Mouse (Mus musculus): ENCODE results near the gene Tlr12. TPM values are rescaled to one million over a fixed set of nuclear protein-coding genes. Genes with fewer than 3 reads are reported as not detected.
"Not testable (repeated sequence)": the region's sequence is repeated elsewhere in the genome, so short reads cannot be mapped to it uniquely, and the experiment has no call there.

Tlr12 gene
- not detected for total RNA-seq (2021)
- long read RNA-seq, experiment 1: 0 reads
- long read RNA-seq, experiment 2: 0 reads

GRCm38 (mm10) chr4:128618246-128618911 is at the start of gene Tlr12:
TSS of gene Tlr12 (minus strand) at chr4:128618619.
- no peak for DNase-seq (ENCODE audit: low spot score)

DNA sequence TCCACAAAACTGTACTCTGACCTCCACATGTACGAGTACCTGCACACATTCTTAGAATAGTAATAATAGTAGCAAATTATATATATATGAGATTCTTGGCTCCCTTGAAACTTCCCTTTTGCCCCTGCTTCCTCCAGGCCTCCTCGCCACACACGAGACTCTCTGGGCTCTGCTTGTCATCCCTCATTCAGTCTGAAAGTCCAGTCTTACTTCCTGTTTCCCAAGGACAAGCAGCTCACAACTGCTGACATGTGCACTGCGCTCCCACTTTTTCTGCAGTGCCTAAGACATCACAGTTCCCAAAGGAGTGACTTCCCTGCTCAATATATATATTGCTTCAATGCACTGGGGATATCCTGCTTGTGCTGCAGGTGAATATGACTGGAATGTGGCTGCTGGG is 48.8 kb upstream of the Tlr12 start:
- DNase-seq (ENCODE audit: low spot score): not testable (repeated sequence)

DNA sequence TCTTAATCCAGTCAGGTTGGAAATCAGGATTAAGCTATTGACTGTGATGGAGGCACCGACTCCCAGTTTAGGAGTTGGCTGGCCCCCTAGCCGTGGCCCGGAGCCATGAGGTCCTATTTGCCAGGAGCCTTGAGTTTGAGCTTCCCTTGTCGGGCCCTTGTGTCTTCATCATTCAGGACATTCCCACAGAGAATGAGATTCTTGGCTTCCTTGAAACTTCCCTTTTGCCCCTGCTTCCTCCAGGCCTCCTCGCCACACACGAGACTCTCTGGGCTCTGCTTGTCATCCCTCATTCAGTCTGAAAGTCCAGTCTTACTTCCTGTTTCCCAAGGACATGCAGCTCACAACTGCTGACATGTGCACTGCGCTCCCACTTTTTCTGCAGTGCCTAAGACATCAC is 47.9 kb upstream of the Tlr12 start:
- not testable (repeated sequence) for DNase-seq (ENCODE audit: low spot score)

DNA sequence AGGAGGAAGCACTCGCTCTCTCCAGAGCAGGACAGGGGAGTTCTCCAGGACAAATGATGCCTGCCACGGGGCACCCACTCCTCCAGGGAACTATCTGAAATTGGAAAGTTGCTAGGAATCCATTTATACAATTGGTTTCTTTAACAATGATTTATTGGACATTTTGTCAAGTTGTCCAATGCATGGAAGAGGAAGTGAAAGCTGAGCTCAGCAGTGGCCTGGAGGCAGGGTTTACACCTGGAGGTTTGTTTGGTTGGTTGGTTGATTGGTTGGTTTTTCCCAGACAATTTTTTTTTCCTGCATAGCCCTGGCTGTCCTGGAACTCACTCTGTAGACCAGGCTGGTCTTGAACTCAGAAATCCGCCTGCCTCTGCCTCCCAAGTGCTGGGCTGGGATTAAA is 45.6 kb upstream of the Tlr12 start:
- no peak for DNase-seq (ENCODE audit: low spot score)

- no peak for DNase-seq (ENCODE audit: low spot score)
Measured at GRCm38 (mm10) chr4:128661063-128661462, 42.6 kb upstream of the Tlr12 start.

DNA sequence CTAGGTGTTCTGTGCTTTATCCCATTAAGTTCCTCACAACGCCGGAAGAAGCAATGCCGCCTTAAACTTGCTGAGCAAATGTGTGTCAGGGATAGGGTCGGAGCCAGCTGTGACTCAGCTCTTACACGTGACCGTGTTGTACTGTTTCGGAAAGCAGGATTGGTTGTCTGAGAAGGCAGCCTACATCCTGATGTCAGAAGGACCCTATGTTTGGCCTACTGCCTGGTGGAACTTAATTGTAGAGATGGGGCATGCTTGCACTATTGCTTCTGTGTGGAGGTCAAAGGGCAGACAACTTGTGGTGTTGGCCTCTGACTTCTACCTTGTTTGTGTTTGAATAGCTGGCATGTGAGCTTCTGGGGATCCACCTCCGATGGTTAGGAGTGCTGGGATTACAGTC is 41.8 kb upstream of the Tlr12 start:
- no peak for DNase-seq (ENCODE audit: low spot score)

GRCm38 (mm10) chr4:128655446-128655845 is 37.0 kb upstream of the Tlr12 start:
- DNase-seq (ENCODE audit: low spot score): no peak

- peak; percentile 92 for DNase-seq (ENCODE audit: low spot score)
Measured at GRCm38 (mm10) chr4:128654505-128655381, 36.3 kb upstream of the Tlr12 start, which contains the start of gene Phc2. TSS of gene Phc2 (plus strand) at chr4:128654702.

DNA sequence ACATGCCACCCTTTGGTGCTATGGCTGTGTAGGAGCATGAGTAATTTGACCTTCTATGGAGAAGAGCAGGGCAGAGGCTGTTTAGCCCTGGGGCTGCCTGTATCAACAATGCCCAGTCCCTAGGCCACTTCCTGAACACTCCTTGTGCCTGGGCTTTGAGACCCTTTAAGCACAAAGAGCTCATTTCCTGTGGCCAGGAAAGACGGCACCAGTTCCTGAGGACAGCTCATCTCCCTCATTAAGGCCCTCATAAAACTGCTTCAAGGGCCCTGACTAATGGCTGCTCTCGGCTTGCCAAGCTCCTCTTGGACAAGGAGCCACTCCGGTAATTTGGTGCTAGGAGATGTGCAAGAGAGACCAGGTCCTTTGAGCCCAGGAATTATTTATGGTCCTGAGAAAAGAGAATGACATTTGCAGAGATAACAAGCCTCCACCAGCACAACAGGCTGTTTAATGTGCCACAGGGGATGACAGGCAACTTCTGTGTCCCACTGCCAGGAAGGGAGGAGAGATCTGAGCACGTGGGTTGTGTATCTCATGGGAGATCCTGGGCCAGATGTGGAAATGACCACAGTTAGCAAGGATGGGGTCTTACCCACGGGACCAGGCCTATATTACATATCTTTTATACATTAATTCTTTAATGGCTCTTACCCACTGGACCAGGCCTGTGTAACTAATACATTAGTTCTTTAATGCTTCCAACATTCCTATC is 34.3 kb upstream of the Tlr12 start:
- no peak for DNase-seq (ENCODE audit: low spot score)

GRCm38 (mm10) chr4:128651530-128651929 is 33.1 kb upstream of the Tlr12 start:
- peak; percentile 26 for DNase-seq (ENCODE audit: low spot score)

DNA sequence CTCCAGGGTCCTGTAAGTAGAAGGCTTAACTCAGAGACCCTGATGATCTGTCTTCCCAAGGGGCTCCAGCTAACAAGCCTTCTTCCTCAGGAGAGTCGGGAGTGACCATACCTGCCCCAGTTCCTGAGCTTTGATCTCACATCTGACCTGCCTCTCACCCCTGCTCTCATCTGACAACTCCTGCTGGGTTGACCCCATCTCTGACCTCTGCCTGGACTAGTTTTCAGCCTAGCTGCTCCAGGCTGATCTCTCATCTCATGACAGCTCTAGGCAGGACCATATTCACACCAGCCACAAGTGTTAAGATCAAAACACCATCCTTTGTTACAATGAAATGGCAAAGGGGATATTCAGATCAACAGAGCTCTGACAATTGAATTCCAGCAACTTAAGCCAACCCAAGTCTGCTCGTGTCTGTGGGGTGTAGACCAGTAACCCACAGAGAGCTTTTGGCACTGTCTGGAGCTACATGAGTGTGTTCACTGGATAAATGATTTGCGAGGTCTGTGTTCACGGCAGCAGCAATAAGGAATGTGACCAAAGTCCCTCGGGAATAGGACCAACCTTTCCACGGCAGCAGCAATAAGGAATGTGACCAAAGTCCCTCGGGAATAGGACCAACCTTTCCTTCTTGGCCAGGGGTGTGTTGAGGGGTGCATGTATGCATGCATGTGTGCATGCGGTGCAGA is 30.3 kb upstream of the Tlr12 start:
- no peak for DNase-seq (ENCODE audit: low spot score)

DNA sequence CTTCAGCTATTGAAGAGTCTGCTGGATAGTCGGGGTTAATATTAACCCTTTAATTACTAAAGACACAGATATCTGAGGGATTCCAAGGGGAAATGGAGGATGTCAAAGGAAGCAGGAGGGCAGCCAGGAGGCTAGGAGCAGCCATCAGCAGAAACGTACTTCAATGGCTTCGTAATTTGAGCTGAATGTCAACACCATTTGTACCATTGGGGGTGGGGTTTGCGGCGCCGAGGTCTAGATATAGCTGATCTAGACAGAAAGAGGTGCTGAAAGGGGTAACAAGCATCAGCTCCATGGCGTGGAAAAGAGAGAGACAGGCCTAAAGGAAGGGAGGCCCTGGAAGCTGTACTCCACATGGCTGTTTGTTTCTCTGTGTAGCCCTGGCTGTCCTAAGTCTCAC is 28.3 kb upstream of the Tlr12 start:
- no peak for DNase-seq (ENCODE audit: low spot score)

DNA sequence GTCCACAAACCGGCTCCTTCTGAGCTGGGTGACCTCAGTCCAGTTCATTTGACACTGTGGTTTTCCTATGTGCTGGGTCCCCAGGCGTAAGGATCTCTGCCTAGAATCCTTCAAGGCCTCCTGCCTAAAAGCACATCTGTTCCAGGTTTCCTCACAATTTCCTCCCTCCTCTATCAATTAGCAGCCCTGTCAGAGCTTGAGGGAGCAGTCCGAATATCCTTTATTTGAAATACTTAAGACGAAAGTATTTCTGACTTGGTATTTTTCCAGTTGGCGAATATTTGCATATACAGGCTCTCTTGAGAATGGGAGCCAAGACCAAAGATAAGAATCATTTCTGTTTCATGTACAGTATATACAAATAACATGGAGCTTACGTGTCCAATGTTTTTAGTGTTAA is 27.5 kb upstream of the Tlr12 start:
- no peak for DNase-seq (ENCODE audit: low spot score)

GRCm38 (mm10) chr4:128641766-128642717 is 23.6 kb upstream of the Tlr12 start:
- no peak for DNase-seq (ENCODE audit: low spot score)

DNA sequence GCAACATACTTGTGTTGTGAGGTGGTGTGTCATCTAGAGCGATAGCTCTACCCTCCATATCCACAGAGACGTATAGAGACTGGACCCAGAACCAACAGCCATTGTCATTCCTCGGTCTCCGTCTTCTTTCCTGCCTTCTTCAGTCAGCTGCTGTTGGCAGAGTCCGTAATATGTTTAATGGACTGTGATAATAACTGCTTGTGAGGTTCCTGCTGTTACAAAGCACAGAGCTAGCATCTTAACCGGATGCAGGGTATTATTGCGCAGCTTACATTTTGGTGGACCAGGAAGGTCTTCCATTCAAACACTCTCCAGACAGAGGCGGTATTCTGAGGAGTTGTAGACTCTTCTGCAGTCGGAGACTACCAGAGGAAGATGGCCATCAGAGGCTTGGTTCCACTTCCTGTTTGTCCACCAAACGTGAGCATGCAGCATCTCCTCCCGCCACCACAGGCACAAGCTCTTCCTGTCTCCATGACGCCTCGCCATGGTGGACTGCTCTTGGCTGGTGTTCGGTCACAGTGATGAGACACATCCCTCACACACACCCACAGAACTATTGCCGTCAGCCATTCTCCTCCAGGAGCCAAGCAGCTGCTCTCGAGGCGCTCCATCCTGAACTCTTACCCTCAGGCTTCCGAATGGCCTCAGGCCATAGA is 20.0 kb upstream of the Tlr12 start:
- DNase-seq (ENCODE audit: low spot score): no peak

GRCm38 (mm10) chr4:128637250-128637649 is 18.8 kb upstream of the Tlr12 start:
- no peak for DNase-seq (ENCODE audit: low spot score)

- DNase-seq (ENCODE audit: low spot score): no peak
Measured at GRCm38 (mm10) chr4:128635894-128636585, 17.6 kb upstream of the Tlr12 start.

GRCm38 (mm10) chr4:128635451-128635850 is 17.0 kb upstream of the Tlr12 start:
- DNase-seq (ENCODE audit: low spot score): no peak

DNA sequence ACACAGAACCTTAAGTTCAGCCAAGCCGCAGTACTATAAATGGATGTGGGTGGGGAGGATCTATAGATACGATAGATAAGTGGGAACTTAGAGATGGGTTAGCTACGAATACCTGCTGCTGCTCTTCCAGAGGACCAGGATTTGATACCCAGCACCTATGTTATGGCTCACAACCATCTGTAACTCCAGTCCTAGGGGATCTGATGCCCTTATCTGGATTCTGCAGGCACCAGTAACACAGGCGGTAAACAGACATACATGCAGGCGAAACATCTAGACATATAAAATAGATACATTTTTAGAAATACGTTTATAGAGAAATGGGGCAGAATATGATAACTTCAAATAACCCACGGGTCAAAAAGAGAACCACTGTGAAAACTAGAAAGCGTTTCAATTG is 2.7 kb upstream of the Tlr12 start:
- no peak for DNase-seq (ENCODE audit: low spot score)
